Mouse (Mus musculus): ENCODE measurements around the gene Tac4.
A peak's percentile ranks its signal among the peaks of the same experiment; 100 is the strongest.

- TF ChIP-seq ETS1 (IDR thresholded peaks at IDR 0.05; ENCODE audit: low read depth, low read length) (no peak), CTCF (IDR thresholded peaks at IDR 0.05 in 2 of 3, conservative IDR thresholded peaks at IDR 0.05 in 1 of 3; ENCODE audit: control insufficient read depth in 1 of 3, insufficient read depth in 1 of 3, low read depth in 2 of 3, low read length in 3 of 3, poor library complexity in 1 of 3, severe bottlenecking in 1 of 3) (peak; percentile 46 to 63 (median 49)), MAX (IDR thresholded peaks at IDR 0.05; ENCODE audit: low read length) (no peak), ZMIZ1 (IDR thresholded peaks at IDR 0.05; ENCODE audit: low read depth, low read length) (no peak), GATA1 (IDR thresholded peaks at IDR 0.05; ENCODE audit: low read depth, low read length) (no peak), BHLHE40 (IDR thresholded peaks at IDR 0.05; ENCODE audit: borderline replicate concordance, low read depth, low read length) (no peak), CHD2 (IDR thresholded peaks at IDR 0.05; ENCODE audit: low read length) (no peak), SIN3A (IDR thresholded peaks at IDR 0.05; ENCODE audit: low read length) (no peak)
These were observed 45.1 kb upstream of the Tac4 start for GRCm38 (mm10) chr11:95216193-95216592.

Measured in MEL (cell line).